Mouse (Mus musculus): ENCODE data around the gene Il15ra. TPM values are rescaled to one million over a fixed set of nuclear protein-coding genes. Genes with fewer than 3 reads are reported as not detected.

The Il15ra gene
- polyA plus RNA-seq, 1 experiment from 2014 or later: 0.84 TPM

GRCm38 (mm10) chr2:11777091-11778068, 72.3 kb downstream of the Il15ra start, which contains the start of the genes Fbh1 and Ankrd16:
Gene Fbh1 (minus strand): TSS chr2:11777582.
Gene Ankrd16 (plus strand): TSS chr2:11777876.
- ATAC-seq (ENCODE audit: insufficient number of reproducible peaks, low FRiP score, low TSS enrichment, low read depth) (peak; percentile 98), DNase-seq (ENCODE audit: low spot score) (peak; percentile 100)
- peaks cover 11% of the 10 kb centered on the region for H3K36me3 ChIP-seq (ENCODE audit: control insufficient read depth, insufficient read depth, low read length)
- peaks cover 10% of the 10 kb centered on the region for H3K4me1 ChIP-seq (ENCODE audit: control insufficient read depth, insufficient read depth, low read length)
- H3K4me2 ChIP-seq (ENCODE audit: low read depth, severe bottlenecking): peak within 1 kb of the TSS; percentile 78
- peak within 1 kb of the TSS; percentile 81 for H3K27ac ChIP-seq (replicated peaks; ENCODE audit: low read depth, low read length)
- H3K27me3 ChIP-seq (ENCODE audit: control insufficient read depth, insufficient read depth, low read length): no peaks in the 10 kb centered on the region
- under 1% methylated on average over 72 of the region's 73 CpGs for WGBS
- peak within 1 kb of the TSS; percentile 77 for H3K9ac ChIP-seq (ENCODE audit: low read length)
- H3K9me3 ChIP-seq (ENCODE audit: control insufficient read depth, low read length): no peaks in the 10 kb centered on the region
- H3K4me3 ChIP-seq (ENCODE audit: low read depth, low read length): peak within 1 kb of the TSS; percentile 85

GRCm38 (mm10) chr2:11778087-11778823, 73.2 kb downstream of the Il15ra start:
- Histone ChIP-seq H3K4me3 (ENCODE audit: low read depth, low read length) (peak overlapping the region; percentile 85), H3K27me3 (ENCODE audit: control insufficient read depth, insufficient read depth, low read length) (no peaks in the 10 kb centered on the region), H3K4me2 (ENCODE audit: low read depth, severe bottlenecking) (peak overlapping the region; percentile 62), H3K9me3 (ENCODE audit: control insufficient read depth, low read length) (no peaks in the 10 kb centered on the region), H3K27ac (replicated peaks; ENCODE audit: low read depth, low read length) (peak overlapping the region; percentile 81), H3K4me1 (ENCODE audit: control insufficient read depth, insufficient read depth, low read length) (peaks cover 10% of the 10 kb centered on the region), H3K9ac (ENCODE audit: low read length) (peak overlapping the region; percentile 77), H3K36me3 (ENCODE audit: control insufficient read depth, insufficient read depth, low read length) (peaks cover 13% of the 10 kb centered on the region)
- WGBS: under 1% methylated on average over 43 of the region's 43 CpGs
- DNase-seq (ENCODE audit: low spot score) (peak; percentile 89), ATAC-seq (ENCODE audit: insufficient number of reproducible peaks, low FRiP score, low TSS enrichment, low read depth) (peak; percentile 88)

Other genes with a start within 250 kb of the Il15ra start
- gene Pfkfb3, start 151.2 kb upstream of the Il15ra start, polyA plus RNA-seq (2014; fragmentation: Nextera tagmentation; extraction: Ambion mirVana): 11.7 and 13.8 TPM in 2 replicates
- gene Rbm17, start 101.1 kb upstream of the Il15ra start, polyA plus RNA-seq (2014; fragmentation: Nextera tagmentation; extraction: Ambion mirVana): 205 and 214 TPM in 2 replicates
- gene Gm17490, start 79.0 kb upstream of the Il15ra start, polyA plus RNA-seq (2014; fragmentation: Nextera tagmentation; extraction: Ambion mirVana): not detected in 2 replicates
- gene Il2ra, start 62.5 kb upstream of the Il15ra start, polyA plus RNA-seq (2014; fragmentation: Nextera tagmentation; extraction: Ambion mirVana): 0.06 TPM in 1 of 2 replicates, not detected in the other
- gene Fbh1, start 72.3 kb downstream of the Il15ra start, polyA plus RNA-seq (2014; fragmentation: Nextera tagmentation; extraction: Ambion mirVana): 136 and 139 TPM in 2 replicates
- 29.5 and 29.8 TPM in 2 replicates for gene Ankrd16, start 72.6 kb downstream of the Il15ra start, polyA plus RNA-seq (2014; fragmentation: Nextera tagmentation; extraction: Ambion mirVana)

Measured in limb, embryonic 11.5 days (tissue).